Mouse (Mus musculus) neural tube, embryonic 10.5 days (tissue): ENCODE measurements around the gene Hist1h2bg.
"Not testable (repeated sequence)": the region's sequence is repeated elsewhere in the genome, so short reads cannot be mapped to it uniquely, and the experiment has no call there.

ENCODE experiments used
- DNase-seq: peaks from one replicate; pipeline ENCODE4 v3.0.0-alpha.2; 2017; ENCODE audit warnings: low spot score; ENCODE audit errors: extremely low spot score

Hist1h2bg gene

GRCm38 (mm10) chr13:23582219-23583056 is 11.2 kb downstream of the Hist1h2bg start:
- DNase-seq: peak; percentile 43

GRCm38 (mm10) chr13:23583387-23584068 is 12.3 kb downstream of the Hist1h2bg start:
- DNase-seq: no peak

GRCm38 (mm10) chr13:23584331-23584730 is 13.1 kb downstream of the Hist1h2bg start:
- peak; percentile 40 for DNase-seq

- peak; percentile 80 for DNase-seq
These were observed 13.8 kb downstream of the Hist1h2bg start for GRCm38 (mm10) chr13:23585029-23585441.

GRCm38 (mm10) chr13:23585442-23586098 is 14.4 kb downstream of the Hist1h2bg start:
- DNase-seq: peak; percentile 66

- peak; percentile 47 for DNase-seq
These were observed 15.1 kb downstream of the Hist1h2bg start for GRCm38 (mm10) chr13:23586099-23586939.

- no peak for DNase-seq
These were observed 15.7 kb downstream of the Hist1h2bg start for GRCm38 (mm10) chr13:23586940-23587225.

GRCm38 (mm10) chr13:23591206-23591605 is 20.0 kb downstream of the Hist1h2bg start:
- no peak for DNase-seq

- DNase-seq: not testable (repeated sequence)
These were observed 20.7 kb downstream of the Hist1h2bg start for GRCm38 (mm10) chr13:23591886-23592285.

- DNase-seq: no peak
These were observed 21.4 kb downstream of the Hist1h2bg start for GRCm38 (mm10) chr13:23592614-23593013.

GRCm38 (mm10) chr13:23593051-23593770 is 22.0 kb downstream of the Hist1h2bg start:
- no peak for DNase-seq

GRCm38 (mm10) chr13:23595185-23595584 is 24.0 kb downstream of the Hist1h2bg start:
- no peak for DNase-seq

- no peak for DNase-seq
These were observed 24.6 kb downstream of the Hist1h2bg start for GRCm38 (mm10) chr13:23595622-23596372.

GRCm38 (mm10) chr13:23597957-23598356 is 26.8 kb downstream of the Hist1h2bg start:
- peak; percentile 81 for DNase-seq

- no peak for DNase-seq
These were observed 32.0 kb downstream of the Hist1h2bg start for GRCm38 (mm10) chr13:23603182-23603699.

- no peak for DNase-seq
These were observed 33.3 kb downstream of the Hist1h2bg start for GRCm38 (mm10) chr13:23604452-23604851.

- no peak for DNase-seq
These were observed 33.9 kb downstream of the Hist1h2bg start for GRCm38 (mm10) chr13:23605052-23605451.

- no peak for DNase-seq
These were observed 38.0 kb downstream of the Hist1h2bg start for GRCm38 (mm10) chr13:23609209-23609608.

- DNase-seq: no peak
These were observed 38.6 kb downstream of the Hist1h2bg start for GRCm38 (mm10) chr13:23609844-23610243.

- DNase-seq: no peak
These were observed 39.2 kb downstream of the Hist1h2bg start for GRCm38 (mm10) chr13:23610393-23610792.
